Mouse (Mus musculus) bone marrow macrophage, adult 2 months (primary cell): ENCODE results near the gene Arhgap21. TPM values are rescaled to one million over a fixed set of nuclear protein-coding genes. Genes with fewer than 3 reads are reported as not detected.
"Not testable (repeated sequence)": the region's sequence is repeated elsewhere in the genome, so short reads cannot be mapped to it uniquely, and the experiment has no call there.

Source experiments
- H3K27ac ChIP-seq: 2 replicates; pipeline ENCODE4 v1.5.1; 2012; ENCODE audit warnings: low read depth, low read length; ENCODE audit not compliant: insufficient read depth
- H3K4me1 ChIP-seq: 2 replicates; pipeline ENCODE4 v1.6.1; 2012; ENCODE audit warnings: low read length; ENCODE audit not compliant: control insufficient read depth, insufficient read depth
- H3K4me3 ChIP-seq: 2 replicates; pipeline ENCODE4 v1.5.1; 2012; ENCODE audit warnings: mild to moderate bottlenecking, low read length, moderate library complexity; ENCODE audit not compliant: insufficient read depth
- CTCF ChIP-seq: IDR thresholded peaks from 2 replicates; pipeline ENCODE4 v1.5.1; 2012; ENCODE audit warnings: low read depth, mild to moderate bottlenecking, low read length, moderate library complexity
- POLR2A ChIP-seq: IDR thresholded peaks from 2 replicates; pipeline ENCODE4 v1.6.1; 2012; ENCODE audit warnings: mild to moderate bottlenecking, low read depth, low read length, borderline replicate concordance
- polyA plus RNA-seq: library from polyadenylated mRNA; stranded (reverse); fragments of >200 nt; gene quantifications from 2 replicates; pipeline ENCODE4 v1.2.4, GENCODE M21; 2012; ENCODE audit not compliant: missing spikeins, insufficient read depth, insufficient read length

The Arhgap21 gene
- polyA plus RNA-seq, 1 experiment = 22.7 TPM

GRCm38 (mm10) chr2:20943222-20943621 lies 25.5 kb downstream of the Arhgap21 start:
- Histone ChIP-seq H3K27ac (no peak overlapping the region), H3K4me1 (peaks cover 46% of the 10 kb centered on the region), H3K4me3 (no peak overlapping the region)
- TF ChIP-seq POLR2A (no peak), CTCF (no peak)

- TF ChIP-seq CTCF = no peak
- no peak for TF ChIP-seq POLR2A
- Histone ChIP-seq H3K4me3 (no peak overlapping the region), H3K4me1 (peaks cover 51% of the 10 kb centered on the region), H3K27ac (no peak overlapping the region)
Observed at GRCm38 (mm10) chr2:20942434-20943198, 26.1 kb downstream of the Arhgap21 start.

GRCm38 (mm10) chr2:20941105-20941504 lies 27.6 kb downstream of the Arhgap21 start:
- H3K4me3 ChIP-seq = no peak overlapping the region
- H3K4me1 ChIP-seq = peaks cover 55% of the 10 kb centered on the region
- no peak overlapping the region for H3K27ac ChIP-seq
- no peak for TF ChIP-seq POLR2A
- no peak for TF ChIP-seq CTCF

GRCm38 (mm10) chr2:20939367-20939766 lies 29.3 kb downstream of the Arhgap21 start:
- Histone ChIP-seq H3K4me1 (peaks cover 45% of the 10 kb centered on the region), H3K27ac (no peak overlapping the region), H3K4me3 (no peak overlapping the region)
- TF ChIP-seq POLR2A (no peak), CTCF (no peak)

- Histone ChIP-seq H3K27ac (no peak overlapping the region), H3K4me1 (peaks cover 28% of the 10 kb centered on the region)
Observed at GRCm38 (mm10) chr2:20936609-20937221, 32.0 kb downstream of the Arhgap21 start.

GRCm38 (mm10) chr2:20934406-20934805 lies 34.3 kb downstream of the Arhgap21 start:
- TF ChIP-seq POLR2A (no peak), CTCF (no peak)
- Histone ChIP-seq H3K4me1 (peaks cover 20% of the 10 kb centered on the region), H3K27ac (no peak overlapping the region), H3K4me3 (no peak overlapping the region)

More at GRCm38 (mm10) chr2:20936609-20937221, 32.0 kb downstream of the Arhgap21 start:
- H3K4me3 ChIP-seq = no peak overlapping the region
- TF ChIP-seq CTCF (no peak), POLR2A (no peak)

GRCm38 (mm10) chr2:20932748-20933313 lies 35.9 kb downstream of the Arhgap21 start:
- no peak overlapping the region for H3K27ac ChIP-seq

GRCm38 (mm10) chr2:20931761-20932160 lies 36.9 kb downstream of the Arhgap21 start:
- H3K27ac ChIP-seq, H3K4me3 ChIP-seq, H3K4me1 ChIP-seq: not testable (repeated sequence)

More at GRCm38 (mm10) chr2:20932748-20933313, 35.9 kb downstream of the Arhgap21 start:
- TF ChIP-seq POLR2A = no peak
- TF ChIP-seq CTCF = no peak
- H3K4me3 ChIP-seq = no peak overlapping the region
- H3K4me1 ChIP-seq = peaks cover 11% of the 10 kb centered on the region

- peaks cover 2% of the 10 kb centered on the region; the same call in 1 of the 2 replicates for H3K4me1 ChIP-seq
- no peak overlapping the region for H3K27ac ChIP-seq
- no peak for TF ChIP-seq POLR2A
- TF ChIP-seq CTCF = no peak
- H3K4me3 ChIP-seq = no peak overlapping the region
Observed at GRCm38 (mm10) chr2:20928454-20928853, 40.2 kb downstream of the Arhgap21 start.

GRCm38 (mm10) chr2:20924938-20925337 lies 43.7 kb downstream of the Arhgap21 start:
- Histone ChIP-seq H3K27ac (no peak overlapping the region), H3K4me1 (peaks cover 5% of the 10 kb centered on the region), H3K4me3 (no peak overlapping the region)
- TF ChIP-seq CTCF = no peak
- TF ChIP-seq POLR2A = no peak
